Mouse (Mus musculus) limb, embryonic 15.5 days (tissue): ENCODE measurements around the gene Ksr1. TPM values are rescaled to one million over a fixed set of nuclear protein-coding genes. Genes with fewer than 3 reads are reported as not detected.
A peak's percentile ranks its signal among the peaks of the same experiment; 100 is the strongest.

Experiments used
- ATAC-seq: fragments of 200-750 bp; cut with Nextera tagmentation; 2 replicates; pipeline ENCODE4 v1.8.0; 2017; ENCODE audit warnings: low read depth, moderate TSS enrichment; ENCODE audit not compliant: insufficient number of reproducible peaks, low FRiP score, low TSS enrichment
- H3K27ac ChIP-seq: fragments of 300-500 bp; sonication (generic); 2 replicates; pipeline ENCODE4 v1.5.1; 2015; ENCODE audit warnings: moderate library complexity, mild to moderate bottlenecking, inconsistent platforms
- H3K27me3 ChIP-seq: fragments of 300-500 bp; sonication (generic); 2 replicates; pipeline ENCODE4 v1.6.1; 2015; ENCODE audit warnings: inconsistent platforms
- H3K36me3 ChIP-seq: fragments of 300-500 bp; sonication (generic); 2 replicates; pipeline ENCODE4 v1.6.1; 2015; ENCODE audit warnings: inconsistent platforms
- H3K4me1 ChIP-seq: fragments of 300-500 bp; sonication (generic); 2 replicates; pipeline ENCODE4 v1.6.1; 2015; ENCODE audit warnings: inconsistent platforms
- H3K4me2 ChIP-seq: fragments of 300-500 bp; sonication (generic); 2 replicates; pipeline ENCODE4 v1.6.1; 2015; ENCODE audit warnings: mild to moderate bottlenecking, inconsistent platforms
- H3K4me3 ChIP-seq: fragments of 300-500 bp; sonication (generic); 2 replicates; pipeline ENCODE4 v1.5.1; 2015; ENCODE audit warnings: mild to moderate bottlenecking, inconsistent platforms
- H3K9ac ChIP-seq: fragments of 300-500 bp; sonication (generic); 2 replicates; pipeline ENCODE4 v1.6.1; 2015; ENCODE audit warnings: inconsistent platforms
- H3K9me3 ChIP-seq: fragments of 300-500 bp; sonication (generic); 2 replicates; pipeline ENCODE4 v1.6.1; 2016; ENCODE audit warnings: inconsistent platforms
- WGBS: fragments of 180-500 bp; shearing (Covaris S2); methylation state at CpG from one replicate; pipeline ENCODE4 v1.1.7; 2015; 5-methylcytosine and 5-hydroxymethylcytosine counted together
- polyA plus RNA-seq: library from polyadenylated mRNA; unstranded; fragments of >200 nt; fragmentation: Nextera tagmentation; extraction: Ambion mirVana; gene quantifications from 2 replicates; pipeline ENCODE4 v1.2.1, GENCODE M21; 2015

Gene Ksr1
- polyA plus RNA-seq, 1 experiment from 2014 or later: 4.0 TPM

- H3K9me3 ChIP-seq: no peaks in the 10 kb centered on the region
- no peak for ATAC-seq
- H3K4me3 ChIP-seq: no peak overlapping the region
- H3K9ac ChIP-seq: no peak overlapping the region
- peaks cover 59% of the 10 kb centered on the region for H3K4me1 ChIP-seq
- no peaks in the 10 kb centered on the region for H3K27me3 ChIP-seq
- no peaks in the 10 kb centered on the region for H3K36me3 ChIP-seq
- H3K4me2 ChIP-seq: no peak overlapping the region
- no peak overlapping the region for H3K27ac ChIP-seq
- 93% methylated on average over 13 of the region's 13 CpGs for WGBS
Observed at GRCm38 (mm10) chr11:79135105-79135503, 11.1 kb downstream of the Ksr1 start.

- Histone ChIP-seq H3K4me3 (no peak overlapping the region), H3K27me3 (no peaks in the 10 kb centered on the region), H3K36me3 (no peaks in the 10 kb centered on the region), H3K4me1 (peaks cover 63% of the 10 kb centered on the region), H3K4me2 (no peak overlapping the region), H3K9me3 (no peaks in the 10 kb centered on the region), H3K27ac (no peak overlapping the region), H3K9ac (no peak overlapping the region)
- 71% methylated on average over 13 of the region's 13 CpGs for WGBS
- ATAC-seq: no peak
Observed at GRCm38 (mm10) chr11:79134416-79135104, 11.6 kb downstream of the Ksr1 start.

- no peaks in the 10 kb centered on the region for H3K27me3 ChIP-seq
- H3K4me2 ChIP-seq: no peak overlapping the region
- H3K36me3 ChIP-seq: no peaks in the 10 kb centered on the region
- ATAC-seq: no peak
- H3K27ac ChIP-seq: no peak overlapping the region
- H3K9ac ChIP-seq: no peak overlapping the region
- H3K9me3 ChIP-seq: no peaks in the 10 kb centered on the region
- peaks cover 65% of the 10 kb centered on the region for H3K4me1 ChIP-seq
- H3K4me3 ChIP-seq: no peak overlapping the region
- WGBS: 81% methylated on average over 9 of the region's 9 CpGs
Observed at GRCm38 (mm10) chr11:79133961-79134360, 12.2 kb downstream of the Ksr1 start.

- Histone ChIP-seq H3K9me3 (no peaks in the 10 kb centered on the region), H3K36me3 (no peaks in the 10 kb centered on the region), H3K27me3 (no peaks in the 10 kb centered on the region), H3K4me3 (no peak overlapping the region), H3K9ac (no peak overlapping the region), H3K4me2 (no peak overlapping the region), H3K27ac (0 out of 2 replicates have a peak overlapping the region, but pooled peaks have one; percentile 43), H3K4me1 (peaks cover 57% of the 10 kb centered on the region)
- no peak for ATAC-seq
- WGBS: 66% methylated on average over 5 of the region's 5 CpGs
Observed at GRCm38 (mm10) chr11:79133051-79133450, 13.2 kb downstream of the Ksr1 start.

- H3K27me3 ChIP-seq: no peaks in the 10 kb centered on the region
- no peak overlapping the region for H3K9ac ChIP-seq
- no peaks in the 10 kb centered on the region for H3K36me3 ChIP-seq
- no peak overlapping the region for H3K4me2 ChIP-seq
- peaks cover 55% of the 10 kb centered on the region for H3K4me1 ChIP-seq
- peak; percentile 45 for ATAC-seq
- no peak overlapping the region for H3K4me3 ChIP-seq
- H3K27ac ChIP-seq: peak overlapping the region; percentile 43
- WGBS: 29% methylated on average over 9 of the region's 9 CpGs
- H3K9me3 ChIP-seq: no peaks in the 10 kb centered on the region
Observed at GRCm38 (mm10) chr11:79131949-79132411, 14.2 kb downstream of the Ksr1 start.

- no peak overlapping the region for H3K27ac ChIP-seq
- 75% methylated on average over 13 of the region's 13 CpGs for WGBS
- no peaks in the 10 kb centered on the region for H3K36me3 ChIP-seq
- H3K27me3 ChIP-seq: no peaks in the 10 kb centered on the region
- H3K4me3 ChIP-seq: no peak overlapping the region
- H3K4me1 ChIP-seq: peaks cover 39% of the 10 kb centered on the region
- no peak for ATAC-seq
- no peaks in the 10 kb centered on the region for H3K9me3 ChIP-seq
- H3K4me2 ChIP-seq: no peak overlapping the region
- no peak overlapping the region for H3K9ac ChIP-seq
Observed at GRCm38 (mm10) chr11:79129388-79130356, 16.5 kb downstream of the Ksr1 start.

GRCm38 (mm10) chr11:79128233-79128632 lies 18.0 kb downstream of the Ksr1 start:
- WGBS: 88% methylated on average over 7 of the region's 7 CpGs
- Histone ChIP-seq H3K27ac (no peak overlapping the region), H3K27me3 (no peaks in the 10 kb centered on the region), H3K9ac (no peak overlapping the region), H3K4me1 (peaks cover 40% of the 10 kb centered on the region), H3K36me3 (no peaks in the 10 kb centered on the region), H3K4me3 (no peak overlapping the region), H3K4me2 (no peak overlapping the region), H3K9me3 (no peaks in the 10 kb centered on the region)
- no peak for ATAC-seq

- no peak overlapping the region for H3K4me3 ChIP-seq
- no peaks in the 10 kb centered on the region for H3K9me3 ChIP-seq
- H3K9ac ChIP-seq: no peak overlapping the region
- no peaks in the 10 kb centered on the region for H3K27me3 ChIP-seq
- no peaks in the 10 kb centered on the region for H3K36me3 ChIP-seq
- ATAC-seq: no peak
- H3K4me1 ChIP-seq: peaks cover 37% of the 10 kb centered on the region
- WGBS: 72% methylated on average over 3 of the region's 3 CpGs
- H3K4me2 ChIP-seq: no peak overlapping the region
- H3K27ac ChIP-seq: no peak overlapping the region
Observed at GRCm38 (mm10) chr11:79126963-79127362, 19.2 kb downstream of the Ksr1 start.

GRCm38 (mm10) chr11:79125775-79126174 lies 20.4 kb downstream of the Ksr1 start:
- H3K27ac ChIP-seq: no peak overlapping the region
- no peak for ATAC-seq
- H3K9me3 ChIP-seq: no peaks in the 10 kb centered on the region
- no peak overlapping the region for H3K9ac ChIP-seq
- no peak overlapping the region for H3K4me2 ChIP-seq
- no peak overlapping the region for H3K4me3 ChIP-seq
- H3K4me1 ChIP-seq: peaks cover 34% of the 10 kb centered on the region
- WGBS: 71% methylated on average over 8 of the region's 8 CpGs
- H3K36me3 ChIP-seq: no peaks in the 10 kb centered on the region
- H3K27me3 ChIP-seq: no peaks in the 10 kb centered on the region

GRCm38 (mm10) chr11:79122556-79122955 lies 23.7 kb downstream of the Ksr1 start:
- no peak for ATAC-seq
- Histone ChIP-seq H3K4me3 (no peak overlapping the region), H3K27me3 (no peaks in the 10 kb centered on the region), H3K27ac (no peak overlapping the region), H3K9me3 (no peaks in the 10 kb centered on the region), H3K36me3 (no peaks in the 10 kb centered on the region), H3K4me1 (peaks cover 38% of the 10 kb centered on the region), H3K4me2 (no peak overlapping the region), H3K9ac (no peak overlapping the region)
- WGBS: 85% methylated on average over 10 of the region's 10 CpGs

GRCm38 (mm10) chr11:79120087-79120486 lies 26.1 kb downstream of the Ksr1 start:
- Histone ChIP-seq H3K36me3 (no peaks in the 10 kb centered on the region), H3K4me2 (no peak overlapping the region), H3K9ac (no peak overlapping the region), H3K27me3 (no peaks in the 10 kb centered on the region), H3K27ac (no peak overlapping the region), H3K4me3 (no peak overlapping the region), H3K4me1 (peaks cover 51% of the 10 kb centered on the region), H3K9me3 (no peaks in the 10 kb centered on the region)
- no peak for ATAC-seq
- WGBS: 62% methylated on average over 3 of the region's 3 CpGs

- Histone ChIP-seq H3K4me2 (no peak overlapping the region), H3K4me3 (no peak overlapping the region), H3K4me1 (peaks cover 61% of the 10 kb centered on the region), H3K27ac (peak overlapping the region; percentile 5; the same call in 1 of the 2 replicates), H3K9ac (no peak overlapping the region), H3K9me3 (no peaks in the 10 kb centered on the region), H3K27me3 (no peaks in the 10 kb centered on the region), H3K36me3 (no peaks in the 10 kb centered on the region)
- no peak for ATAC-seq
- 59% methylated on average over 5 of the region's 5 CpGs for WGBS
Observed at GRCm38 (mm10) chr11:79118918-79119377, 27.3 kb downstream of the Ksr1 start.
